Mouse (Mus musculus) spleen, adult 2 months (tissue): ENCODE results near the gene Psmb10. TPM values are rescaled to one million over a fixed set of nuclear protein-coding genes. Genes with fewer than 3 reads are reported as not detected.
A peak's percentile ranks its signal among the peaks of the same experiment; 100 is the strongest.

Source experiments
- DNase-seq, 2 experiments: peaks; one replicate each; pipeline versions ENCODE4 v3.0.0 to v3.0.0-alpha.2; 2012 to 2021; ENCODE audit warnings: low spot score in 2 of 2, low read depth in 1 of 2
- H3K27ac ChIP-seq: fragments of 200-500 bp; 2 replicates; pipeline ENCODE4 v1.5.1; 2012; ENCODE audit warnings: low read length, inconsistent platforms; ENCODE audit not compliant: insufficient read depth
- H3K27me3 ChIP-seq: fragments of 200-500 bp; 2 replicates; pipeline ENCODE4 v1.6.1; 2012; ENCODE audit warnings: mild to moderate bottlenecking, moderate library complexity, low read length, inconsistent platforms; ENCODE audit not compliant: control insufficient read depth, insufficient read depth
- H3K36me3 ChIP-seq: fragments of 200-500 bp; 2 replicates; pipeline ENCODE4 v1.6.1; 2012; ENCODE audit warnings: mild to moderate bottlenecking, low read length, inconsistent platforms; ENCODE audit not compliant: control insufficient read depth, insufficient read depth
- H3K4me1 ChIP-seq: fragments of 200-500 bp; 2 replicates; pipeline ENCODE4 v1.6.1; 2011; ENCODE audit warnings: inconsistent platforms; ENCODE audit not compliant: control insufficient read depth, insufficient read depth, insufficient read length
- H3K4me3 ChIP-seq: fragments of 200-500 bp; 2 replicates; pipeline ENCODE4 v1.5.1; 2011; ENCODE audit warnings: mild to moderate bottlenecking, inconsistent platforms; ENCODE audit not compliant: insufficient read depth, insufficient read length; ENCODE audit errors: extremely low read depth
- CTCF ChIP-seq: fragments of 200-500 bp; IDR thresholded peaks from 2 replicates; pipeline ENCODE4 v1.5.1; 2011; ENCODE audit warnings: mild to moderate bottlenecking, inconsistent platforms; ENCODE audit not compliant: insufficient read depth, insufficient read length, insufficient replicate concordance; ENCODE audit errors: extremely low read depth
- POLR2A ChIP-seq: fragments of 200-500 bp; IDR thresholded peaks from 2 replicates; pipeline ENCODE4 v1.6.1; 2011; ENCODE audit warnings: low read depth, low read length, inconsistent platforms
- WGBS: fragments of 180-500 bp; shearing (Covaris S2); methylation state at CpG from one replicate; pipeline ENCODE4 v1.1.7; 2018; 5-methylcytosine and 5-hydroxymethylcytosine counted together
- polyA plus RNA-seq: library from polyadenylated mRNA; depleted of rRNA; stranded (reverse); fragments of >200 nt; gene quantifications from 2 replicates; pipeline ENCODE4 v1.2.3, GENCODE M21; 2012

The Psmb10 gene
- polyA plus RNA-seq, 1 experiment = 228 TPM

DNA sequence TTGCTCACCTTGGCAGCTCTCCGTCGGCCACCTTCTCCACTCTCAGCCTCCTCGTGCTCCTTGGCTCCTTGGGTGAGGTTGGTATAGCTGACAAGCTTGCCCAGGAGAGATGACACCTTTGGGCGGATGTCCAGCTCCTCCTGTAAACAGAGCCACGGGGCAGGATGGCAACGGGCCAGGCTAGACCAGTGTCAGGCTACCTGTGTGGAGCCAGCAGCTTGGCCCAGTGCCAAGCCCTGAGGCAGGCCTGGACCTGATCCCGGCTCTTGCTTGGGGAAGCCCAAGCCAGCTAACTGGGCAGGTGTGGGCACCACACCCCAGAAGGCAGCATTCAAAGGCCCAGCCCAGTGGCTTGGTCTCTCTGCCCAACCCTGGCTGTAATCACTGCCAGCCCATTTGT lies 21.1 kb upstream of the Psmb10 start:
- TF ChIP-seq CTCF = no peak
- TF ChIP-seq POLR2A = no peak
- H3K27ac ChIP-seq = no peak overlapping the region
- no peak for DNase-seq
- 92% methylated on average over 7 of the region's 7 CpGs for WGBS
- H3K36me3 ChIP-seq = no peaks in the 10 kb centered on the region
- no peaks in the 10 kb centered on the region for H3K4me1 ChIP-seq
- H3K27me3 ChIP-seq = no peaks in the 10 kb centered on the region
- no peak overlapping the region for H3K4me3 ChIP-seq

DNA sequence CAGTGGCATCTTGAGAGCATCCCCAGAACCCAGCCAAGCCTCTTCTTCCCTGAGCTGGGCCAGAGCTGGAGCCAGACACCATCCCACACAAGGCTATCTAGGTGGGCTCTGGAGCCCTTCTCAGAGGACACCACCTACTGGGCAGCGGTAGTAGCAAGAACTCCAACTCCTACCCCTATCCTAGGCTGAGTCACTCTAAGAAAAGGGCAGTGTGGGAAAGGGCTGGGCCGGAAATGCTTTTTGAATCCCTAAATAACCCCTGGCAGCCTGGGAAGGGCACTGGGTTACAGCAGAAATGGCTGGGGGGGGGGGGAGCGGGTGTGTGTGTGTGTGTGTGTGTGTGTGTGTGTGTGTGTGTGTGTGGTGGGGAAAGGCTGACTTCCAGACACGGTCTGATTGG lies 19.6 kb upstream of the Psmb10 start:
- H3K4me1 ChIP-seq = no peaks in the 10 kb centered on the region
- no peaks in the 10 kb centered on the region for H3K27me3 ChIP-seq
- 87% methylated on average over 2 of the region's 4 CpGs for WGBS
- DNase-seq = no peak
- H3K4me3 ChIP-seq = no peak overlapping the region
- no peaks in the 10 kb centered on the region for H3K36me3 ChIP-seq
- TF ChIP-seq CTCF (no peak), POLR2A (no peak)
- no peak overlapping the region for H3K27ac ChIP-seq

DNA sequence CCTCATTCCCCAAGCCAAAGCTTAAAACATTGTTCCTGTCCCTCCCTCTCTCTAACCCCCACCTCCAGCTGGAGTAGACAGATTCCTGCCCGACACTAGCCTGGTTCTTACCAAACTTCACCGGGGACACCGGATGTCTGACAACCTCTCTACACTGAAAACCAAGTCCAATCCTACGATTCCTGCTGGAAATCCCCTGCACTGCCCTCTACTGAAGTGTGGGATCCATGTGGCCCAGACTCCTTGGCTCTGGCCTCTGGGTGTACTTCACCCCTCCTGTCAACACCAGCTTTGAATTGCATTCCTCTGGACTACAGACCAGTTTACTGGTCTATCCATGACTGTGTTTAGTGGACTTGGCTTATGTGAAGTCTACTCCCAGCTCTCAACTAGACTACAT lies 18.3 kb upstream of the Psmb10 start:
- no peak overlapping the region for H3K27ac ChIP-seq
- DNase-seq = no peak
- H3K36me3 ChIP-seq = peaks cover 2% of the 10 kb centered on the region; the same call in 1 of the 2 replicates
- WGBS = 92% methylated on average over 4 of the region's 4 CpGs
- H3K27me3 ChIP-seq = no peaks in the 10 kb centered on the region
- no peak overlapping the region for H3K4me3 ChIP-seq
- TF ChIP-seq POLR2A = no peak
- H3K4me1 ChIP-seq = no peaks in the 10 kb centered on the region

DNA sequence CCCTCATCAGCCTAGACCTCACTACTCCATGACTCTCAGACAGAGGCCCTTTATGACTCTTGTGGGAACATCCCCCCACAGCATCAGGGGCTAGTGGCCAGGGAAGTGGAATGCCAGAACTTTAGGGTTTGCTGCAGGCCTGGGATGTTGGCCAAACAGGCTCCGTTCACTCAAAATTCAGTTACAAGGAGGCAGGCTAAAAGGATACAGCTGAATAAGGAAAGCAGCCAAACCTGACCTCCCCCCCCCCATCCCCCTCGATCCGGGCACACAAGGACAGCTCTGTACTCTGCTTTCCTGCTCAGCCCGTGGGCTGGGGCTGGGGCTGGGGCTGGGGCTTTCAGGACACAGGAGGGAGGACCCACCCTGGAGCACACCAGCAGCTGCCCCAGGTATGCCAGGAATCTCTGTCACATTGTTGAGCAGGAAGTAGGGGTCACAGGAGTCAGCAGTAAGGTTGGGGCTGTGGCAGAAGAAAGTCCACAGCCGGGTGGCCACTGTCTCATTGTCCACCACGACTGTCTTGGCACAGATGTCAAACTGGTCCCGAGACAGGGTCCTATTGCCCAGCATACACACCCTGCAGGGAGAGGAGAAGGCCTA lies 12.9 kb upstream of the Psmb10 start:
- Histone ChIP-seq H3K4me1 (no peaks in the 10 kb centered on the region), H3K36me3 (peaks cover 4% of the 10 kb centered on the region; the same call in 1 of the 2 replicates), H3K4me3 (no peak overlapping the region), H3K27me3 (no peaks in the 10 kb centered on the region), H3K27ac (peak overlapping the region; percentile 44)
- no peak for DNase-seq
- TF ChIP-seq CTCF = no peak
- TF ChIP-seq POLR2A = no peak
- 79% methylated on average over 7 of the region's 7 CpGs for WGBS

DNA sequence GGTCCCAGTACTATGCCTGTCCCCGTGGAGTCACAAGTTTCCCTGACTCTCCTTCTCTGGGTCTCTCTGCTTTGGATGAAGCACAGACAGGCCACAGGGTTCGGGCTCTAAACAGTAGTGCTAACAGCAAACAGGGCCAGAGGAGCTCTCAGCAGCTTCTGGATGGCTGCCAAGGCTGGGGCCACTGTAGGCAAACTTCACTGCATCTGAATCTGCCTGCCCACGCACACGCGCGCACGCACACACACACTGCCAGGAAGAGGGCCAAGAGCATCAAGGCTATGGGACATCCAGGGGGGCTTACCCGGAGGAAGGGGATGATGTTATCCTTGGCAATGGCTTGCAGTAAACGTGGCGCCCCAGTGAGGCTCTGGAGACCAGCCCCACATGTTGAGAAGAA lies 11.1 kb upstream of the Psmb10 start:
- Histone ChIP-seq H3K4me3 (no peak overlapping the region), H3K4me1 (no peaks in the 10 kb centered on the region), H3K27me3 (no peaks in the 10 kb centered on the region), H3K36me3 (peaks cover 10% of the 10 kb centered on the region), H3K27ac (no peak overlapping the region)
- DNase-seq = no peak
- TF ChIP-seq CTCF (no peak), POLR2A (no peak)
- WGBS = 83% methylated on average over 10 of the region's 10 CpGs

DNA sequence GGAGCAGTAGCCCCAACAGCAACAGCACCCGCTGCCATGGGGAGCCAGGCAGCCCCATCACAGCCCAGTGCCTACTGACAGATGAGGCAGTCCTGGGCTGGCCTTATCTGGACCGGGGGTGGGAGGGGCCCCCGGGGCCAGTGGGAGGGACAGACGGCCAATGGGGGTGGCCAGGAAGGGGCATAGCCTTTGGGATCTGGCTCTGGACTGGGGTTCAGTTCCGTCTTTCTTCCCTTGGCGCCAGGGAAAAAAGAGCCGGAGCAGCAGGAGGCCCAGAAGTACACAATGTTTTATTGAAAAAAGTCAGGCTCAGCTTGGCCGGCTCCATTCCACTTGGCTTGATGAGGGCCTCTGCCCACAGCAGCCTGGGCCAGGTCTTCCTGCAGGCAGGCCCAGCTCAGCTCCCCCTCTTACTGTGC lies 5.1 kb upstream of the Psmb10 start, which contains the start of gene Lcat:
Gene Lcat (minus strand): TSS at position 62 of the 419 bp plus-strand sequence.
- WGBS = 89% methylated on average over 8 of the region's 8 CpGs
- peaks cover 6% of the 10 kb centered on the region for H3K36me3 ChIP-seq

DNA sequence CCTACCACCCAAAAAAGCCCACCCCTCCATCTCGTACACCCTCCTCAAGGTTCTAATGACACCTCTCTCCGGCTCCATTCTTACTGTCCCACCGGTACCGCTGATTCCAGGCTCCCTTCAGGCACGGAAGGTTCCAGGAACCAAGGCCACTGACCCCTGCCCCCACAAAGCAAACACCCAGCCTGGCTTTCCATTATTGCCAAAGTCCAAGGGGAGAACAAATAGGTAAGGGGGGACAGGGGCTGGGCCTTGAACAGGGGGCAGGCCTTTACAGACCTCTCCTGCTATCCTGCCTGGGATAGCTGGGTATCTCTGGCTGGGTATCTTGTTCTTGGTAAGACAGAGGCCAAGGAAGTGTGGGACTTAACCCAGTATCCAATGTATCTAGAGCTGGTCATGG lies 4.3 kb upstream of the Psmb10 start:
- DNase-seq = no peak
- H3K27ac ChIP-seq = no peak overlapping the region
- TF ChIP-seq POLR2A = no peak
- TF ChIP-seq CTCF = no peak
- WGBS = 100% methylated on average over 5 of the region's 5 CpGs
- H3K4me1 ChIP-seq = no peaks in the 10 kb centered on the region
- no peak overlapping the region for H3K4me3 ChIP-seq
- H3K27me3 ChIP-seq = no peaks in the 10 kb centered on the region
- peaks cover 6% of the 10 kb centered on the region for H3K36me3 ChIP-seq

More for the DNA sequence above, 5.1 kb upstream of the Psmb10 start, which contains the start of gene Lcat:
- no peaks in the 10 kb centered on the region for H3K27me3 ChIP-seq
- no peak within 1 kb of the TSS for H3K27ac ChIP-seq
- no peak for DNase-seq
- TF ChIP-seq CTCF (no peak), POLR2A (no peak)
- no peaks in the 10 kb centered on the region for H3K4me1 ChIP-seq
- H3K4me3 ChIP-seq = no peak within 1 kb of the TSS
